Mouse (Mus musculus): ENCODE data around the gene Cnga4. TPM values are rescaled to one million over a fixed set of nuclear protein-coding genes. Genes with fewer than 3 reads are reported as not detected.
A peak's percentile ranks its signal among the peaks of the same experiment; 100 is the strongest.

Gene Cnga4
- total and polyA plus RNA-seq, 3 experiments, result not detected

- TF ChIP-seq RCOR1 (IDR thresholded peaks at IDR 0.05; ENCODE audit: low read depth, low read length) (no peak), CHD2 (IDR thresholded peaks at IDR 0.05; ENCODE audit: low read length) (no peak), ZNF384 (IDR thresholded peaks at IDR 0.05; ENCODE audit: low read depth, low read length) (no peak), SIN3A (IDR thresholded peaks at IDR 0.05; ENCODE audit: low read length) (no peak), ETS1 (IDR thresholded peaks at IDR 0.05; ENCODE audit: low read depth, low read length) (no peak), ZMIZ1 (IDR thresholded peaks at IDR 0.05; ENCODE audit: low read depth, low read length) (no peak), GATA1 (IDR thresholded peaks at IDR 0.05; ENCODE audit: low read depth, low read length) (no peak), ELF1 (IDR thresholded peaks at IDR 0.05; ENCODE audit: low read depth, low read length) (no peak), MYC (IDR thresholded peaks at IDR 0.05; ENCODE audit: low read depth, low read length) (no peak), JUND (IDR thresholded peaks at IDR 0.05; ENCODE audit: low read depth, low read length) (no peak), KAT2A (conservative IDR thresholded peaks at IDR 0.05; ENCODE audit: low read depth, low read length) (no peak), POLR2AphosphoS5 (IDR thresholded peaks at IDR 0.05; ENCODE audit: borderline replicate concordance, low read depth, low read length) (no peak), USF1 (IDR thresholded peaks at IDR 0.05; ENCODE audit: low read depth, low read length) (no peak)
Observed at GRCm38 (mm10) chr7:105368521-105368920, 35.8 kb upstream of the Cnga4 start.

GRCm38 (mm10) chr7:105372912-105373311, 31.5 kb upstream of the Cnga4 start:
- no peak overlapping the region for H3K4me3 ChIP-seq (ENCODE audit: control insufficient read depth in 1 of 2, insufficient read depth in 1 of 2, low read depth in 2 of 2, low read length in 2 of 2)
- H3K9ac ChIP-seq (ENCODE audit: control insufficient read depth, low read depth, low read length, poor library complexity, severe bottlenecking), result no peak overlapping the region
- H3K27ac ChIP-seq (ENCODE audit: control insufficient read depth, low read depth, low read length), result no peak overlapping the region
- no peaks in the 10 kb centered on the region for H3K9me3 ChIP-seq (replicated peaks; ENCODE audit: insufficient read depth, low read length)
- H3K79me2 ChIP-seq (ENCODE audit: control insufficient read depth, insufficient read depth, low read length, poor library complexity), result no peaks in the 10 kb centered on the region
- TF ChIP-seq POLR2A (IDR thresholded peaks at IDR 0.05; ENCODE audit: control insufficient read depth in 1 of 2, insufficient read depth in 1 of 2, low read depth in 1 of 2, low read length in 2 of 2, poor library complexity in 1 of 2) (no peak), POLR2AphosphoS5 (IDR thresholded peaks at IDR 0.05; ENCODE audit: borderline replicate concordance, low read depth, low read length) (no peak), EP300 (IDR thresholded peaks at IDR 0.05; ENCODE audit: low read depth in 1 of 2, low read length in 2 of 2) (0 out of 4 replicates have a peak, but pooled peaks of 1 of the 2 experiments have one; percentile 9), CHD2 (IDR thresholded peaks at IDR 0.05; ENCODE audit: low read length) (no peak), USF2 (IDR thresholded peaks at IDR 0.05; ENCODE audit: borderline replicate concordance in 1 of 2, insufficient read depth in 1 of 2, low read depth in 1 of 2, low read length in 2 of 2) (no peak), MAFK (IDR thresholded peaks at IDR 0.05; ENCODE audit: borderline replicate concordance, low read depth, low read length) (no peak), RAD21 (IDR thresholded peaks at IDR 0.05; ENCODE audit: low read depth, low read length) (no peak), RCOR1 (IDR thresholded peaks at IDR 0.05; ENCODE audit: low read depth, low read length) (0 out of 2 replicates have a peak, but pooled peaks have one; percentile 9)
- H3K4me1 ChIP-seq (ENCODE audit: control insufficient read depth in 1 of 2, insufficient read depth in 2 of 2, low read length in 2 of 2), result peaks cover 6 to 7% of the 10 kb centered on the region in 2 experiments
- peaks cover 0 to 13% of the 10 kb centered on the region in 2 experiments; a peak in 2 of 4 replicates for H3K36me3 ChIP-seq (ENCODE audit: control insufficient read depth in 1 of 2, insufficient read depth in 2 of 2, low read length in 2 of 2)
- peak; percentile 57 for DNase-seq (ENCODE audit: low read depth, low spot score)
- no peaks in the 10 kb centered on the region for H3K27me3 ChIP-seq (ENCODE audit: control insufficient read depth in 1 of 2, insufficient read depth in 2 of 2, low read length in 2 of 2)

More at GRCm38 (mm10) chr7:105368521-105368920, 35.8 kb upstream of the Cnga4 start:
- Histone ChIP-seq H3K27ac (ENCODE audit: control insufficient read depth, low read depth, low read length) (no peak overlapping the region), H3K27me3 (ENCODE audit: control insufficient read depth in 1 of 2, insufficient read depth in 2 of 2, low read length in 2 of 2) (no peaks in the 10 kb centered on the region), H3K4me1 (ENCODE audit: control insufficient read depth in 1 of 2, insufficient read depth in 2 of 2, low read length in 2 of 2) (peaks cover 5 to 6% of the 10 kb centered on the region in 2 experiments), H3K36me3 (ENCODE audit: control insufficient read depth in 1 of 2, insufficient read depth in 2 of 2, low read length in 2 of 2) (peaks cover 0 to 8% of the 10 kb centered on the region in 2 experiments; a peak in 2 of 4 replicates), H3K9me3 (replicated peaks; ENCODE audit: insufficient read depth, low read length) (no peaks in the 10 kb centered on the region), H3K9ac (ENCODE audit: control insufficient read depth, low read depth, low read length, poor library complexity, severe bottlenecking) (no peak overlapping the region), H3K79me2 (ENCODE audit: control insufficient read depth, insufficient read depth, low read length, poor library complexity) (no peaks in the 10 kb centered on the region), H3K4me3 (ENCODE audit: control insufficient read depth in 1 of 2, insufficient read depth in 1 of 2, low read depth in 2 of 2, low read length in 2 of 2) (no peak overlapping the region)
- DNase-seq (ENCODE audit: low read depth, low spot score), result no peak

All from MEL (cell line).